Mouse (Mus musculus) heart, postnatal 25 days (tissue): Measurements from ENCODE around the gene Gm20388. TPM values are rescaled to one million over a fixed set of nuclear protein-coding genes. Genes with fewer than 3 reads are reported as not detected.

Source experiments
- DNase-seq: peaks from one replicate; pipeline ENCODE4 v3.0.0; 2022; ENCODE audit warnings: low spot score
- intact Hi-C: fragments of 180-260 bp; cut with DNase I; formaldehyde crosslinking; loops from one replicate; pipeline ENCODE4 v1.15.1; 2025
- total RNA-seq, 2 experiments: library from RNA; stranded (reverse); gene quantifications; 2 replicates each; pipeline ENCODE4 v1.2.3; 2021

Gene Gm20388
- total RNA-seq, 2 experiments from 2014 or later: 2.7 TPM; not detected in 1

DNA sequence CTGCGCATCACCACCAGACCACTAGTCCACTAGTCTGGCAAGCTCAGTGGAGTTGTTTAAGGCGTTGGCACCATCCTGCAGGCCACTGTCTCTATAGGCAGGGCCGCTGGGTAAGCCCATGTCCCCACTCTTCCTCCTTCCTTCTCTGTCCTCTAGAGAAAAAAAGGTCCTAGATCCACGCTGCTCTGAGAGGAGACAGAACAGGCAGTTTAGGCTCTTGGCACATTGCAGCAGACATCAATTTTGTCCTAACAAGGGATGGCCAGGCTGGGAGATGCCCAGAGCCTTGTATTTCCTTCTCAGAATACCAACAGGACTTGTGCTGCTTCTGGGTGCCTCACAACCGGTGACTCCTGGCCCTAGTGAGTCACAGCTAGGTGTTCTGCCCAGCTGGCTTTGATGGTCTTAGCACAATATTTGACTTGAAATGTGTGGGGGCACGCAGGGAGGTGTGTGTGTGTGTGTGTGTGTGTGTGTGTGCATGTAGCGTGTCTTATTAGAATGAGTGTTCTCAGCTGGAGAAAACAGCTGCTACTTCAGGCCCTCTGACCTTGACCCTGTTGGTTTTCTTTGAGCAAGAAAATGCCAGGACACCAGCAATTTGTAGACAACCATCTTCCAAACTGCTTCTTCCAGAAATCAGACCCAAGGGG lies 1967.3 kb downstream of the Gm20388 start:
- intact Hi-C loops: no loop called here
- DNase-seq: no peak

DNA sequence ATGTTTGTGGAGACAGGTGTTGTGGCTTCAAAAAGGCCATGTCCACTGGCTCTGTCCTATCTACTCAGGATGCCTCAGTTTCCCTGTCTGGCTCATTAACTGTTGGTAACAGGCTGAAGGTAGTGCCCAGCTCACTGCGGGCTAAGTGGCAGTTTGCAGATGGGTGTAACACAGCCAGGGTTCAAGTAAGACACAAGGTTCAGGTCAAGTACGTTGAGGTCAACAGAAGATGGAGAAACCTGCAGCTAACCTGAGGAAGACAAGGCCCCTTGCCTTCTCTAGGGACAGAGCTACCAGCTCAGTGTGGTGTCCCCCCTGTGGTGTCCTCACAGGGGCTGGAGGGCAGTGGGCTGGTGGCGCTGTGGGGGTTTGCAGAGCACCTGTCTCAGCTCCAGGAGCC lies 1969.1 kb downstream of the Gm20388 start:
- DNase-seq: no peak
- intact Hi-C loops: no loop called here

DNA sequence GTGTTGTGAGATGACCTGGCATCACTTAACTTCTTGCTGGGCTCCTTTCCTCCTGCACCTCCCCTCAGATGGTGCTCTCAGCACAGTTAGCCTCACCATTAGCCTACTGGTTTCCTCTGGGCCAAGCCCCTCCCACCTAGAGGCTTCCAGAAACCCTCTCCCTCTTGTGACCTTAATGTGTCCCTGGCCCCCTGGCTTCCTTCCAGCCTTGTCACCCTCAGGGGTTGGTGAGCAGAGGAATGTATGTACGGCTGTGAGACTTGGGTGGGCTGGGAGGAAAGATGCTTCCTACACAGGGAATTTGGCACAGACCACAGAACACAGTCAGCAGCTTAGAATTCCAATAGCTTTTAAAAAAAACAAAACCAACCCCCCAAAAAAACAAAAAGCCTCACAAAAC lies 1970.2 kb downstream of the Gm20388 start:
- intact Hi-C loops: no loop called here
- DNase-seq: no peak

DNA sequence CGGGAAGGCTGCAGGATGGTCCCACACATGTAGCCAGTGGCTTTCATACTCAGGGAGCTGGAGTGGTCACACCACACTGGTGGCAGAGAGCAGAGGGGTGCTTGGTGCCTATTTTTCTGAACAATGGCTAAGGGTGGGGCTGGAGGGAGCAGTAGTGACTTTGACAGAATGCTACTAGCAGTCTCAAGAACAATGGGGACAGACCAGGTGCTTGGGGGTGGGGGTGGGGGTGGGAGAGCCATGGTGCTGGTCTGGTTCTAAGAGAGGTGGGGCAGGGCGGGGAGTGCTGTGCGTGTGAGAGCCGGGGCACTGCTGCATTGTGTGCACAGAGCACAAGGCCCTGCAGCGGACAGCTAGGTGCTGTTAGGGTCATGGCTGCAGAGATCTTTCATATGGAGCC lies 1971.3 kb downstream of the Gm20388 start:
- intact Hi-C loops: no loop called here

DNA sequence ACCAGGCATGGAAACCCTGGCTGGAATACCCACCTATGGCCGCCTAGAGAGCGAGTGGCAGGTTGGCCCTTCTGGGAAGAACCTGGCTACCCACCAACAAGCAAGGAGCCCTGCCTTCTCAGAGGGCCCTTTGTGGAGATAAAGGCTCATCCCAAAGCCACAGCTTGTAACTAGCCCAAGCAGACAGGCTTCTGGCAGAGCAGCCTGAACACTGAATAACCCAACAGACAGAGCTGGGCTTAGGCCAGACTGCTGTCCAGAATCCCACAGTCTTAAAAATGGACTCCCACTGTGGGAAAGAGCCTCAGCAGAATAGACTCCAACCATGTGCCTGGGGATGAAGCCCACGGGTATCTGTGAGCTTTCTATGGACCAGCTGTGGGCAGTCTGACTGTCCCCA lies 1973.5 kb downstream of the Gm20388 start:
- no peak for DNase-seq
- intact Hi-C loops: no loop called here

More for the DNA sequence above, 1971.3 kb downstream of the Gm20388 start:
- no peak for DNase-seq

GRCm38 (mm10) chr8:121885001-121885400 lies 1974.4 kb downstream of the Gm20388 start:
- intact Hi-C loops: no loop called here
- DNase-seq: no peak

- no peak for DNase-seq
- intact Hi-C loops: no loop called here
These were observed 1974.8 kb downstream of the Gm20388 start for GRCm38 (mm10) chr8:121885433-121885832.

GRCm38 (mm10) chr8:121887547-121887946 lies 1976.9 kb downstream of the Gm20388 start:
- intact Hi-C loops: no loop called here
- no peak for DNase-seq

DNA sequence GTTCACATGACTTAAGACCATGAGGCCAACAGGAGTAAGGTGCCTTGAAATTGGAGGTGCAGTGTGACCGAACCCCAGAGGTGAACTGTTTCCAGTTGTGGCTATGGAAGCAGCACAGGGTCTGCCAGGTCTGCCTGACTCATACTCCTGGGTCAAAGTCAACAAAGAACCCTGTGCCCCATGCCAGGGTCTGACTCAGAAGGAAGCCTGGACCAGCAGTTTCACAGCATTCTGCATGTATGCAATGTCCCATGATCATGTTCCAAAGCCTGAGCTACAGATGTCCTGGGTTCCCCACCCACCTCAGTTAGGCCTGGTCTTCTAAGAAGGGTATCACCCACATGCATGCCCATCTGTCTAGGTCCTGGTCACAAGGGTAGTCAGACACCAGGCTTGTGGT lies 1978.7 kb downstream of the Gm20388 start:
- intact Hi-C loops: no loop called here
- no peak for DNase-seq

GRCm38 (mm10) chr8:121889810-121890785 lies 1979.5 kb downstream of the Gm20388 start:
- intact Hi-C loops: no loop called here
- no peak for DNase-seq

GRCm38 (mm10) chr8:121892875-121893274 lies 1982.2 kb downstream of the Gm20388 start:
- no peak for DNase-seq
- intact Hi-C loops: no loop called here

- DNase-seq: no peak
- intact Hi-C loops: no loop called here
These were observed 1985.3 kb downstream of the Gm20388 start for GRCm38 (mm10) chr8:121895910-121896309.

GRCm38 (mm10) chr8:121896476-121897145 lies 1986.0 kb downstream of the Gm20388 start:
- intact Hi-C loops: no loop called here
- DNase-seq: no peak

DNA sequence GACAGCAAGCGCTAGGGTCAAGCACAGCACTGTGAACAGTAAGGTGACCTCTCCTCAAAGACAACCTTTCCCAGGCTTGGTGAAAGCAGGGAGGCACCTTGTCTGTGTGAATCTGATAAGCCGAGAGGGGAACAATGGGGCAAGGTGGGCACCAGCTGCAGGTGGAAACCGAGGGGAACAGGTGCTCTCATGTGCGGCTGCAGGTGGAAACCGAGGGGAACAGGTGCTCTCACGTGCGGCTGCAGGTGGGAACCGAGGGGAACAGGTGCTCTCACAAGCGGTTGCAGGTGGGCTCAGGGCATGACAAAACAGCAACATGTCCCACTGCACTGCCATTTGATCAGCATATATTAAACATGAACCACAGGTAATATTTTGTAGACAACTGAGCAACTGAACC lies 1986.6 kb downstream of the Gm20388 start:
- no peak for DNase-seq
- intact Hi-C loops: no loop called here

DNA sequence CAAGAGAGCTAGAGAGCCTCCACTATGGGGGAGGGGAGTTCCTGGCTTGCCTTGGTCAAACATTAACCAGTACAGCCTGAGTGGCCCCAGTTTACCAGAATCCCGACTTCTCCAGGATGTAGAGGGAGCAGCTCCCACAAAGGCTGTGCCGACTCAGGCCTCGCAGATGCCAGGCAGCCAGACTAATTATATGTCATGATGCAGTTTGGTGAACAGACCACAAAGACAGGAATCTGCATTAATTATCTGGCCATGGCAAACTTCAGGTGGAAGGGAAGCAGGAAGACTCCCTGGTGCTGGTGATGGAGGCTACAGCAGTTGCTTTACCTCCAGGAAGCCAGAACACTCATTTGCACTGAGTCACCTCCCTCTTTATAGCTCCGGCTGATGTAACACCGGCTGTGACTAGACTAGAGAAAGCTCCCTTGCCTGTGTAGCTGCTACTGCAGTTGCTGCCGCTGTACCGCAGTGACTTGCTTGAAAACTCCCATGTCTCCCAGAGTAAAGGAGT lies 1987.3 kb downstream of the Gm20388 start:
- no peak for DNase-seq

GRCm38 (mm10) chr8:121898401-121898931 lies 1987.8 kb downstream of the Gm20388 start:
- DNase-seq: peak; percentile 73
- intact Hi-C loops: no loop called here

More for the DNA sequence above, 1987.3 kb downstream of the Gm20388 start:
- intact Hi-C loops: no loop called here

GRCm38 (mm10) chr8:121899180-121900044 lies 1988.8 kb downstream of the Gm20388 start:
- no peak for DNase-seq
- intact Hi-C loops: no loop called here

DNA sequence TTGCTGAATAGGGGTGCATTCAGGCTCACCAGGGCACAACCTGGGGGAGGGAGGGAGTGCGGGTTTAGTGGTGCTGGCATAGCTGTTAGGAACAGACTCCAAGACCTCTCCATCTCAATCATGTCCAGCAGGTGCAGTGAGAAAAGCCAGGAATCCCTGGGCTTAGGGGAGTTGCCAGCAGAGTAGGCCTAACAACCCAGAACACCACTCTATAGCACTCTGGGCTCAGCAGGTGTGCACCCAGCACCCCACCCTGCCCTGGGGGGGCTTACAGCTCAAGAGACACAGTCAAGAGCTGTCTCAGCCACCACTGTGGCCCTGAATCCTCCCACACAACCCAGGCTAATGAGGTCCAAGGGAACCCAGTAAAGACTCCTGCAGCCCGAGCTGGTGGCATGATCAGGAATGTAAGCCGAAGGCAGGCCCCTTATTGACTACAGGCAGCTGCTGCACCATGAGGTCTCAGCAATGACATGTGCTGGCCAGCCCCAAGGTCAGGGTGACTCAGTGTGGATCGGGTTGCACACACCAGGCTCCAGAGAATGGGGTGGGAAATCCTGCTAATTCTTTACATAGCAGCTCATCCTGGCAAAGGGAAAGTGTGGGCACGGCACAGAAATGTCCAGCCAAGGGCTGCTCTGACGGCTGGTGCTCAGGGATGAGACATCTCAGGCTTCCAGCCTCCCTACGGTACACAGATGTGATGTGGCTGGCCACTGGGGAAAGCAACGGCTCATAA lies 1991.0 kb downstream of the Gm20388 start:
- intact Hi-C loops: no loop called here
- DNase-seq: no peak

DNA sequence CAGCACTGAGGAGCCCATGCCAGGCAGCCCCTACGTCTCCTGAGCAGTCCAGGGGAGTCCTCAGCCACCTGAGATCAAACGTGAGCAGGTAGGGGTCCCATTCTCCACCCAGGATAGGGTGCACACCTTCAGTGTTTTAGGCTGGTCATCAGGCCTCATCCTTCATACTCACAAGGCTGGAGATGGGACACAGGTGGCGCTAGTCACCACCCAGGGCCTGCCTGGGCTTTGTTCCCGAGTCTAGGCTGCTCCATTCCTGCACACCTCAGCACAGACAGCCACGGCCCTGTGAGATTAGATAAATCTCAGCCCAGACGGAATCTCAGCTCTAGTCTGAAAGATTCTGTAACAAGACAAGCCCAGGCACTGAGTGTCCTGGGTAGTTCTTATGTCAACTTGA lies 1993.3 kb downstream of the Gm20388 start:
- intact Hi-C loops: no loop called here
- DNase-seq: no peak
